Mouse (Mus musculus) megakaryocyte progenitor cell, adult 5-6 weeks (primary cell): ENCODE data around the gene Lcn12. TPM values are rescaled to one million over a fixed set of nuclear protein-coding genes. Genes with fewer than 3 reads are reported as not detected.

ENCODE experiments used
- ATAC-seq: replicated peaks from 2 replicates; pipeline ENCODE4 v1.8.0; 2016; ENCODE audit warnings: mild to moderate bottlenecking, moderate TSS enrichment, inconsistent platforms; ENCODE audit not compliant: poor library complexity
- total RNA-seq, 2 experiments: library from RNA; stranded (forward) in 1 of 2; stranded (reverse) in 1 of 2; fragments of 157-497, 149-512 nt in 1 of 2; fragments of 200-1000 nt in 1 of 2; gene quantifications; 2 replicates each; pipeline versions ENCODE4 v1.2.3 to v1.2.4; 2015 to 2017

The Lcn12 gene
- total RNA-seq (2015), result 0.27 TPM in 1 of 2 replicates, not detected in the other
- total RNA-seq (2017), result not detected in 2 replicates

DNA sequence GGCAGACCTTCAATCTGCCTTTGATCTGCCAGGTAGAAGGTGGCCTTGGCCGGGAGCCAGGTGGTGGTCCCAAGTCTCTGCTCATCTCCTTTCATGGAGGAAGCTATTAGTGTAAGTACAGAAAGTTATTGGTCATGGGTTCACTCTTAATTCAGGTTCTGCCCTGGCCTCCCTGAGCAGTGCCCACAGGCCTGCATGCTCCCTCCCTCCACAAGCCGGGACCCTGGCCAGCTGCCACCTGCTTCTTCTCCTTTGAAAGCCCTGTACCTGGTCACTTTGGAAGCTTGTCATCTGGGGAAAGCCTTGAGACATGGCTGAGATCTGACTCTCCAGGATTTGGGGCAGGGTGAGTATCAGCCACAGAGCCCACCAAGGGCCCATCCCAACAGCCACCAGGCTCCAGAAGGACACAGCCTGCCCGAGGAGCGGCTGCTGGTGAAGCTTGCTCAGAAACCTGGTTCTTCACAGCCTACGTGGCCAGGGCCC, at the start of gene Lcn12:
TSS of gene Lcn12 (minus strand) at position 436 of the 486 bp plus-strand sequence.
- ATAC-seq, result no peak

- no peak for ATAC-seq
Observed at GRCm38 (mm10) chr2:25541644-25542367, 48.1 kb upstream of the Lcn12 start.

- ATAC-seq, result no peak
Observed at GRCm38 (mm10) chr2:25540541-25540948, 46.8 kb upstream of the Lcn12 start.

GRCm38 (mm10) chr2:25536531-25536930, 42.8 kb upstream of the Lcn12 start:
- ATAC-seq, result no peak

DNA sequence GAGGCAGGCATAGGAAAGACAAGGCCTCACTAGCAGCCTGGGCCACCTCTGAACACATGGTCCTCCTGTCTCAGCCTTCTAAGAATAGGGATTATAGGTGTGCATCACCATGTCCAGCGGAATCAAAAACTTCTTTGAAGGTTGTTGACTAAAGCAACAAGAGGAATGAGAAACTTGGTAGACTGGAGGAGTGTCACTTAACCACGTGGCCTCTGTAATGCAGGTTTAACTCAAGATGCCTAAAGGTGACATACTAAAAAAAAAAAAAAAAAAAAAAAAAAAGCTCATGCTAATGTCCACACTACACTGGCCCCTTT, 41.1 kb upstream of the Lcn12 start:
- ATAC-seq, result no peak

DNA sequence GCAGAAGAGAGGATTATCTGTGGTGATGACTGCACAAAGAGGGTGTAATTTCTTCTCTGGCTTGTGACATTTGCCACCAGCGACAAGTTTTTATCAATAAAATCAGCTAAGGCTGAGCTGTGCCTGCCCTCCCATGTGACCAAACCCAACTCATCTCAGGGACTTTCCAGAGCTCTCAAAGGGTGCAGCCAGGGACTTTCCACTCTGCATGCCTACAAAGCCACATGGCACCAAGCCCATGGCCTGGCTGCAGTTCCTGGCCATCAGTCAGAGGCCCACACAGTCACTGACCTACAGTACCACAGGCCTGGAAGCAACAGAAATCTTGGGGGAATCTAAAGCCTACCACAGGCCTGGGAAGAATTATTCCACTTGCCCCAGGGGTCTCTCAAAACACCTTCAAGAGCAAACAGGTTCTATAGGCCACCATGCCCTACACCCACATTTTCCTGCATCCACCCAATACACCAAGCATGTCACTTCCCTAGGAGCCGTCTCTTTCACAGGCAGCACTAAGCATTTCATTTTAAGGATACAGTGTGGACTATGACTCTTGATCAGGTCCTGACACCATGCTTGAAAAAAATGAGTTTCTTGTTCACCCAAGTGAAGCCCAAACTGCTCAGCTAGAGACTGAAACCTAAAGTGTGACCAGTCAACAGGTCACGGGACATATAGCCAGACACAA, 40.6 kb upstream of the Lcn12 start:
- peak; percentile 46 for ATAC-seq

- ATAC-seq, result no peak
Observed at GRCm38 (mm10) chr2:25533707-25534106, 40.0 kb upstream of the Lcn12 start.

- ATAC-seq, result no peak
Observed at GRCm38 (mm10) chr2:25526510-25527302, 33.0 kb upstream of the Lcn12 start.

DNA sequence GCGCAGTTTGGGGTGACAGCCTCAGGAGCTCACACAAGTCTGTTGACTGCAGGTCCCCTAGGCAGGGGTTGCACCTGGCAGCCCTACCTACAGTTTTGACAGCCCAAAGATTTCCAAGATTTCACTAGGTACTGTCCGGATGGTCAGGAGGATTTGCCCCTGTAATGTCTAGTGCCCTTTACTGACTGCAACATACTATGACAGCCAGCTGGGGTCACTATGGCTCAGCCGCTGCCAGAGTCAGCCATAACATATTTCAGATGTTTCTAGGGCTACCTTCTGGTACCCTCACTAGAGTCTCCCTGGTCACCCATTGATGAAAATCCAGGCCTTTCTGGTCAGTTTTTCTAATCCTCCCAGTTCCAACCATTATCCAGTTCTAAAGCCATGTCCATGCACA, 16.2 kb upstream of the Lcn12 start:
- 0 out of 2 replicates have a peak, but pooled peaks have one; percentile 47 for ATAC-seq

- ATAC-seq, result peak; percentile 90
Observed at GRCm38 (mm10) chr2:25506964-25507363, 13.3 kb upstream of the Lcn12 start.

GRCm38 (mm10) chr2:25505860-25506259, 12.1 kb upstream of the Lcn12 start:
- no peak for ATAC-seq

DNA sequence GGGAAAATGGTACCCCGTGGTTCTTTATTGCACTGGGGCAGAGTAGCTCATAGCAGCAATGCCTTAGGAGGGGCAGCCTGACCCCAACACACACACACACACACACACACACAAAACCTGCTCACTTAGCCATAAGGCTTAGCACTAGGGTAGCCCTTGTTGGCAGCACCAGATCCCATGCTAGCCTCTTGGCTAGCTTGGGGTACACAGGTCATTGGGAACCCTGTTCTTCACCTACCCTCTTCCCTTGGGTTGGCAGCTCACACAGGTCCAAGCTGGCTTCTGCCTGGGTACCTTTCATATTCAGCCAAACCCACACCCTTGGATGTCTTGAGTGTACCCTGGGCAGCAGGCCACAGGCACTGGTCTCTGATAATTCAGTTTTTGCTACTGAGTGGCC, 11.3 kb upstream of the Lcn12 start:
- ATAC-seq, result no peak

DNA sequence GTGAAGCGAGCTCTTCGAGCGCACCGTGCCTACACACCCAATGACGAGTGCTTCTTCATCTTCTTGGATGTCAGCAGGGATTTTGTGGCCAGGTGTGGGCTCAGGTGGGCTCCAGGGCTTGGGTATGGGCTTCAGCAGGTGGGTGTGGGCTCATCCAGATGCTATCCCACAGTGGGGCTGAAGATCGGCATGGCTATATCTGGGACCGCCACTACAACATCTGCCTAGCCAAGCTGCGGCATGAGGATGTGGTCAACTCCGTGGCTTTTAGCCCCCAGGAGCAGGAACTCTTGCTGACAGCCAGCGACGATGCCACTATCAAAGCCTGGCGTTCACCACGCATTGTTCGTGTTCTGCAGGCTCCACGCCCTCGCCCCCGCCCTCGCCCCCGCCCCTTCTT, 10.8 kb upstream of the Lcn12 start:
- ATAC-seq, result no peak

DNA sequence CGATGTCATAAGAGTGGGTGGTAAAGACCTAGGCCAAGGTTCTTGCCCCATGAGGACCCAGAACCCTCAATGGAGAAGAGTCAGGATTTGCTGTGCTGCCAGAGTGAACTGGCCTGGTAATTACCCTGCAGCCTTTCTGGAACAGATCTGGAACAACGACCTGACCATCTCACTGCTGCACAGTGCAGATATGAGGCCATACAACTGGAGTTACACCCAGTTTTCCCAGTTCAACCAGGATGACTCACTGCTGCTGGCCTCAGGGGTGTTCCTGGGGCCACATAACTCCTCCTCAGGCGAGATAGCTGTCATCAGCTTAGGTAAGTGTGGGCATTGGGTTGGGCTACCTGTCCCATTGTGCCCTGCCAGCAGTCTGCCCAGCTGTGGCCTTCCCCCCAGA, 9.0 kb upstream of the Lcn12 start:
- 0 out of 2 replicates have a peak, but pooled peaks have one; percentile 7 for ATAC-seq

DNA sequence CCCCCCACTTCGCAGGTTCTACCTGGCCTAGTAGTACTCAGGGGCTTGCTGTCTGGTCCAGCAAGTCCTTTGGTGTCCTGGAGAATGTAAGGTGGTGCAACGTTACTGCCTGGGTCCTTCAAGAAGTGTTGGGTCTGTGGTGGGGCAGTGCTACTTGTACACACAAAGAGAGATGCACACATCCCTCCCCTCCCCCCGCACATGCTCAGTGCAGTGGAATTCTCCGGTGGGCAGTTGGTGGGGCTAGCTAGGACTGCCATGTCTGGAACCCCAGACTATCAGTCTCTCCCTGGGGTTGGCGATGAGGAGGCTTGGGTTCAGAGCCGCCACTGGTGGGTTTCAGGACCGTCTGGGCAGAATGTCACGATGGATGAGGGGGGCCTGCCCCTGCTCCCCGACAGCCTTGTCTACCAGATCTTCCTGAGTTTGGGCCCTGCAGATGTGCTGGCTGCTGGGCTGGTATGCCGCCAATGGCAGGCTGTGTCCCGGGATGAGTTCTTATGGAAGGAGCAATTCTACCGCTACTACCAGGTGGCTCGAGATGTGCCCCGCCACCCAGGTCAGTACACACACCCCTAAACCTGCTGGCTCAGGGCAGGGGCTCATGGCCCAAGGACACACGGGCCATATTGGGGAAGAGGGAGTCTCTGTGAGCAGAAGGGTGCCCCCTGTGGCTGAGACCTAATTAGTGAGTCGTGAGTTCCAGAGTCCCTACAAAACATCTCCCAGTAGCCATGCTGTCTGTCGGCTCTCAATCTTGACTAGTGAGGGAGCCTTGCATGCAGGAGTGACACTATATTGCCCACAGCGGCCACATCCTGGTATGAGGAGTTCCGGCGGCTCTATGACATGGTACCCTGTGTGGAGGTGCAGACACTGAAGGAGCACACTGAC, 8.1 kb upstream of the Lcn12 start, which contains the start of gene C8g:
TSS of gene C8g (minus strand) at position 127 of the 894 bp plus-strand sequence.
- no peak for ATAC-seq

GRCm38 (mm10) chr2:25500576-25501405, 7.1 kb upstream of the Lcn12 start, which contains the start of gene Fbxw5:
Gene Fbxw5 (plus strand): TSS chr2:25500750.
- ATAC-seq, result peak; percentile 84

- no peak for ATAC-seq
Observed at GRCm38 (mm10) chr2:25500071-25500575, 6.4 kb upstream of the Lcn12 start.

GRCm38 (mm10) chr2:25498622-25499478, 5.1 kb upstream of the Lcn12 start:
- ATAC-seq, result no peak
